9 mouse cellular contexts compared by ENCODE assay signal in the genomic region with DNA sequence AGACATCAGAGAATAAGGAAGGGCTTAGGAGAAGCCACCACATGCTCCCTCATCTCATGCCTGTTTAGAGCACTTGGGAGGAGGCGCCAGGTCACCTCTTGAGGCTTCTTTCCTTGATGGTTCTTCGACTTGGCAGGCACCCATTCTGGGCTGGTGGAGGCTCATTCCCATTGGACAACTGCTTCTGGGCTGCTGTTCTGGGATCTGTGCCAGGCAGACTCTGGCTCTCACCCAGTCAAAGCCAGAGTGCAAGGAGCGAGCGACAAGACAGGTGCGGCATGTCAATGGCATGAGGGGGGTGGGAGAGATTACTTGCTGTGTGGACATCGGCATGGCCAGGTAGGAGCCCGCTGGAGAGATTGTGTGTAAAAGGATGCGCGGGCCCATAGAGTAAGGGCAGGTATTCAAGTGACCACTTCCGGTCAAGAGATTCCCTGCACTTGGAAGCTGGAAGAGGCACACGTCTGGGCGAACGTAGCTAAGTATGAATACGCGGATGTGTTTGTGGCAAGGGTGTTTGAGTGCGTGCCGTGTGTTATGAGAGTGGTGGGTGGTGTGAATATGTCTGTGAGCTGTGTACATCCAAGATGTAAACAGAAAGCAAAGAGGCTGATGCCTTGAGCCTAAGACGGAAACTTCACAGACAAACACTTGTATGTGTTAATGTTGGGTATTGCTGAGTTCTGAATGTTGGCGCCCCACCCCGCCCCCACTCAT. TPM values are rescaled to one million over a fixed set of nuclear protein-coding genes. Genes with fewer than 3 reads are reported as not detected.
DNase-seq lines count a peak whose midpoint lies in the region; ATAC-seq and TF ChIP-seq lines count a peak whose summit lies in the region.
"Had no signal": no experiment of that assay in that cellular context is flagged by ENCODE, and none has a peak within 500 bp of the region (broad histone marks: within the 10 kb centered on the region; RNA-seq: fewer than 3 reads in every experiment).

No protein-coding gene starts in this region.

- no peak overlapping the region for H3K9ac ChIP-seq in hindbrain, embryonic 15.5 days
- no peak overlapping the region for H3K9ac ChIP-seq in heart, postnatal 0 days (replicated peaks; ENCODE audit: low read depth, low read length)

- DNase-seq in hindbrain, embryonic 10.5 days (ENCODE audit: low spot score), result no peak
- DNase-seq in urinary bladder, postnatal 4 days (ENCODE audit: low spot score in 2 of 2), result peak; percentile 32 to 67
- DNase-seq in urinary bladder, postnatal 25 days (ENCODE audit: low spot score), result no peak
- DNase-seq in heart, postnatal 0 days (ENCODE audit: low spot score), result peak; percentile 69
- DNase-seq in ovary, adult 18-20 months (ENCODE audit: low spot score), result peak; percentile 31
- no peak for DNase-seq in thymus, postnatal 25 days

- H3K9me3 ChIP-seq in hindbrain, embryonic 15.5 days, result no peaks in the 10 kb centered on the region
- H3K9me3 ChIP-seq in hindbrain, embryonic 10.5 days, result peaks cover 13% of the 10 kb centered on the region
- 0 out of 2 replicates have a peak, but pooled peaks cover 5% of the 10 kb centered on the region for H3K9me3 ChIP-seq in heart, postnatal 0 days (replicated peaks; ENCODE audit: control insufficient read depth, low read length)

- no peaks in the 10 kb centered on the region for H3K36me3 ChIP-seq in hindbrain, embryonic 15.5 days
- no peaks in the 10 kb centered on the region for H3K36me3 ChIP-seq in hindbrain, embryonic 10.5 days
- no peaks in the 10 kb centered on the region for H3K36me3 ChIP-seq in heart, postnatal 0 days (replicated peaks; ENCODE audit: control insufficient read depth, insufficient read depth, low read length)

- peaks cover 6% of the 10 kb centered on the region; the same call in 1 of the 2 replicates for H3K4me1 ChIP-seq in hindbrain, embryonic 15.5 days (replicated peaks)
- no peaks in the 10 kb centered on the region for H3K4me1 ChIP-seq in hindbrain, embryonic 10.5 days (replicated peaks)
- no peaks in the 10 kb centered on the region for H3K4me1 ChIP-seq in heart, postnatal 0 days (ENCODE audit: control insufficient read depth, insufficient read depth)

- H3K27ac ChIP-seq in hindbrain, embryonic 15.5 days (replicated peaks), result no peak overlapping the region
- H3K27ac ChIP-seq in hindbrain, embryonic 10.5 days, result no peak overlapping the region
- no peak overlapping the region for H3K27ac ChIP-seq in heart, postnatal 0 days (ENCODE audit: low read depth)
- H3K27ac ChIP-seq: kidney, postnatal 0 days had no signal

- TF ChIP-seq CTCF in heart, postnatal 0 days (IDR thresholded peaks at IDR 0.05; ENCODE audit: low read depth), result no peak

- H3K27me3 ChIP-seq in hindbrain, embryonic 15.5 days, result no peaks in the 10 kb centered on the region
- no peaks in the 10 kb centered on the region for H3K27me3 ChIP-seq in hindbrain, embryonic 10.5 days (ENCODE audit: insufficient read depth, poor library complexity, severe bottlenecking)
- no peaks in the 10 kb centered on the region for H3K27me3 ChIP-seq in heart, postnatal 0 days (ENCODE audit: control insufficient read depth, insufficient read depth, low read length)

- no peak overlapping the region for H3K4me3 ChIP-seq in hindbrain, embryonic 15.5 days
- no peak overlapping the region for H3K4me3 ChIP-seq in hindbrain, embryonic 10.5 days
- H3K4me3 ChIP-seq in heart, postnatal 0 days (ENCODE audit: low read depth, low read length), result no peak overlapping the region

- WGBS in hindbrain, embryonic 15.5 days, result 84% methylated on average over 20 of the region's 20 CpGs
- 95% methylated on average over 20 of the region's 20 CpGs for WGBS in hindbrain, embryonic 10.5 days
- 47% methylated on average over 20 of the region's 20 CpGs for WGBS in heart, postnatal 0 days

- TF ChIP-seq EP300 in heart, postnatal 0 days (IDR thresholded peaks at IDR 0.05; ENCODE audit: low read depth), result no peak

- ATAC-seq in hindbrain, embryonic 15.5 days (ENCODE audit: low FRiP score, low read depth), result peak; percentile 63; the same call in 1 of the 2 replicates
- ATAC-seq in heart, postnatal 0 days (ENCODE audit: insufficient read depth, low read depth), result peak; percentile 89
- ATAC-seq in inflammation-experienced regulatory T-cells, adult 6 months, result no peak

- no peak overlapping the region for H3K4me2 ChIP-seq in hindbrain, embryonic 15.5 days
- H3K4me2 ChIP-seq in heart, postnatal 0 days (ENCODE audit: low read depth, low read length), result no peak overlapping the region

RNA-seq across cellular contexts. Expression of gene Lrrn2, which starts 35.8 kb away (rescaled TPM):
- 49.3 and 58.4 TPM in 2 replicates for polyA plus RNA-seq in hindbrain, embryonic 15.5 days (2015; fragmentation: Nextera tagmentation; extraction: Ambion mirVana)
- 7.3 and 10.4 TPM in 2 replicates for polyA plus RNA-seq in hindbrain, embryonic 10.5 days (2016; fragmentation: Nextera tagmentation; extraction: Ambion mirVana)
- total RNA-seq in heart, postnatal 0 days (2014; rRNA removed; ENCODE audit: low replicate concordance), result 5.0 and 5.1 TPM in 2 replicates
- 6.7 and 7.0 TPM in 2 replicates for polyA plus RNA-seq in heart, postnatal 0 days (2015; fragmentation: Nextera tagmentation; extraction: Ambion mirVana)
- polyA plus RNA-seq in inflammation-experienced regulatory T-cells, adult 6 months (2017; shearing (Covaris generic)), result under 1 TPM in 1 of 3 experiments, not detected in 2; 0.16 TPM

Comparison
In these comparisons a context has a peak if more than half of its experiments do, and no peak if none do; other contexts are left out.
1. DNase-seq: peak in urinary bladder, postnatal 4 days (2 of 2), heart, postnatal 0 days (single experiment) and ovary, adult 18-20 months (single experiment); none in hindbrain, embryonic 10.5 days (single experiment), urinary bladder, postnatal 25 days (single experiment) and thymus, postnatal 25 days (single experiment).